Mouse (Mus musculus): ENCODE measurements around the gene Tmub1.

DNA sequence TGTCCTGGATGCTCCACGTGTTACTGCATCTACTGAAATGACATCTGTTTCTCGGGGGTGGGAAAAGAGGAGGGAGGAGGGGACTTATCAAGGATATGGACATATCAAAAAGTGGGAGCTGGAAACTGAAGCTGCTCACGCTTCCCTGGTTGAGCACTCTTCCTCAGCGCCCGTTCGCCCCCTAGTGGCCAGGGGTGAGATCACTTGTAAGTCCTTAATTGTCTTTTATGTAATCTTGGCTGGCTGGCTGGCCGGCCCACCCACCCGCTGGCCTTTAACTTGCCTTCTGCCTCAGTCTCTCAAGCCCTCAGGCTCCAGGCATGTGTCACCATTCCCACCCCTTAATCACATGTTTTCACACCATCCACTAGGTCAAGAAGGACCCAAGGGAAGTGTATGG is 38.4 kb upstream of the Tmub1 start:
- TF ChIP-seq CTCF (IDR thresholded peaks at IDR 0.05; ENCODE audit: control insufficient read depth, insufficient read depth, insufficient read length) (peak; percentile 65), MAX (IDR thresholded peaks at IDR 0.05) (no peak), USF1 (IDR thresholded peaks at IDR 0.05; ENCODE audit: low read depth) (no peak), MYOG (IDR thresholded peaks at IDR 0.05; ENCODE audit: control insufficient read depth, extremely low read depth, insufficient read length) (no peak), CEBPB (IDR thresholded peaks at IDR 0.05; ENCODE audit: low read depth) (no peak), FOSL1 (IDR thresholded peaks at IDR 0.05; ENCODE audit: insufficient read depth, low read length, poor library complexity, severe bottlenecking) (no peak), MYOD1 (IDR thresholded peaks at IDR 0.05; ENCODE audit: control insufficient read depth, insufficient read length, low read depth) (no peak)
